Mouse (Mus musculus): ENCODE results near the gene Pnck.

GRCm38 (mm10) chrX:73673968-73674661, 14.2 kb upstream of the Pnck start:
- TF ChIP-seq EP300 (IDR thresholded peaks at IDR 0.05; ENCODE audit: low read depth): no peak
- TF ChIP-seq CTCF (IDR thresholded peaks at IDR 0.05; ENCODE audit: low read depth): no peak
